Comparison of ENCODE assay signal across 9 mouse cellular contexts in genomic region chr3:52954656-52955055, GRCm38 (mm10).
DNase-seq lines count a peak whose midpoint lies in the region; ATAC-seq and TF ChIP-seq lines count a peak whose summit lies in the region.
"Had no signal": no experiment of that assay in that cellular context is flagged by ENCODE, and none has a peak within 500 bp of the region (broad histone marks: within the 10 kb centered on the region; RNA-seq: fewer than 3 reads in every experiment).

No protein-coding gene starts in this region.

- no peaks in the 10 kb centered on the region for H3K36me3 ChIP-seq in lung, embryonic 14.5 days (ENCODE audit: insufficient read depth)
- H3K36me3 ChIP-seq in heart, embryonic 15.5 days = no peaks in the 10 kb centered on the region
- no peaks in the 10 kb centered on the region for H3K36me3 ChIP-seq in splenic B cell, adult 2 months (ENCODE audit: control insufficient read depth, insufficient read depth, low read length, poor library complexity, severe bottlenecking)
- no peaks in the 10 kb centered on the region for H3K36me3 ChIP-seq in hindbrain, embryonic 13.5 days
- H3K36me3 ChIP-seq: G1E had no signal

- no peak overlapping the region for H3K9ac ChIP-seq in lung, embryonic 14.5 days
- H3K9ac ChIP-seq in heart, embryonic 15.5 days = no peak overlapping the region
- no peak overlapping the region for H3K9ac ChIP-seq in hindbrain, embryonic 13.5 days

- no peak overlapping the region for H3K4me2 ChIP-seq in lung, embryonic 14.5 days
- H3K4me2 ChIP-seq in heart, embryonic 15.5 days = no peak overlapping the region
- H3K4me2 ChIP-seq in hindbrain, embryonic 13.5 days = no peak overlapping the region

- WGBS in lung, embryonic 14.5 days = 73% methylated on average over 9 of the region's 9 CpGs
- WGBS in lung, adult 2 months = 43% methylated on average over 9 of the region's 9 CpGs
- WGBS in heart, embryonic 15.5 days = 66% methylated on average over 9 of the region's 9 CpGs
- 69% methylated on average over 9 of the region's 9 CpGs for WGBS in hindbrain, embryonic 13.5 days

- no peaks in the 10 kb centered on the region for H3K27me3 ChIP-seq in lung, embryonic 14.5 days (ENCODE audit: insufficient read depth, low read length)
- no peaks in the 10 kb centered on the region for H3K27me3 ChIP-seq in heart, embryonic 15.5 days
- H3K27me3 ChIP-seq in splenic B cell, adult 2 months (ENCODE audit: control insufficient read depth, insufficient read depth, low read length, poor library complexity, severe bottlenecking) = no peaks in the 10 kb centered on the region
- no peaks in the 10 kb centered on the region for H3K27me3 ChIP-seq in hindbrain, embryonic 13.5 days

- ATAC-seq in lung, embryonic 14.5 days (ENCODE audit: insufficient read depth) = no peak
- 0 out of 2 replicates have a peak, but pooled peaks have one; percentile 37 for ATAC-seq in heart, embryonic 15.5 days (replicated peaks; ENCODE audit: insufficient number of reproducible peaks, insufficient read depth, low FRiP score, low read depth)
- ATAC-seq in hindbrain, embryonic 13.5 days (ENCODE audit: low FRiP score) = no peak

- TF ChIP-seq POLR2A in lung, adult 2 months (IDR thresholded peaks at IDR 0.05; ENCODE audit: borderline replicate concordance, extremely low read depth, low read depth, low read length) = no peak

- no peak for TF ChIP-seq CTCF in lung, embryonic 14.5 days (IDR thresholded peaks at IDR 0.05; ENCODE audit: low read depth)
- no peak for TF ChIP-seq CTCF in lung, adult 2 months (IDR thresholded peaks at IDR 0.05; ENCODE audit: insufficient read depth, low read length)

- H3K4me1 ChIP-seq in lung, embryonic 14.5 days (ENCODE audit: insufficient read depth) = 0 out of 2 replicates have a peak, but pooled peaks cover 2% of the 10 kb centered on the region
- peaks cover 3% of the 10 kb centered on the region for H3K4me1 ChIP-seq in lung, adult 2 months (ENCODE audit: control insufficient read depth, insufficient read depth, low read length)
- H3K4me1 ChIP-seq in heart, embryonic 15.5 days (replicated peaks) = peaks cover 27% of the 10 kb centered on the region
- peaks cover 7% of the 10 kb centered on the region; the same call in 1 of the 2 replicates for H3K4me1 ChIP-seq in hindbrain, embryonic 13.5 days (replicated peaks)

- peak overlapping the region; percentile 76; the same call in 1 of the 2 replicates for H3K27ac ChIP-seq in lung, embryonic 14.5 days (ENCODE audit: low read depth)
- peak overlapping the region; percentile 78 for H3K27ac ChIP-seq in heart, embryonic 15.5 days
- no peak overlapping the region for H3K27ac ChIP-seq in hindbrain, embryonic 13.5 days

- no peaks in the 10 kb centered on the region for H3K9me3 ChIP-seq in lung, embryonic 14.5 days (ENCODE audit: low read depth, low read length)
- no peaks in the 10 kb centered on the region for H3K9me3 ChIP-seq in heart, embryonic 15.5 days (replicated peaks)
- no peaks in the 10 kb centered on the region for H3K9me3 ChIP-seq in hindbrain, embryonic 13.5 days

- no peak overlapping the region for H3K4me3 ChIP-seq in lung, embryonic 14.5 days (ENCODE audit: low read depth, low read length)
- H3K4me3 ChIP-seq in lung, adult 2 months (replicated peaks; ENCODE audit: extremely low read depth, low read depth, low read length) = no peak overlapping the region
- no peak overlapping the region for H3K4me3 ChIP-seq in heart, embryonic 15.5 days
- H3K4me3 ChIP-seq in hindbrain, embryonic 13.5 days = no peak overlapping the region

- peak; percentile 39 for DNase-seq in lung, embryonic 14.5 days
- DNase-seq in lung, adult 2 months = no peak
- peak; percentile 70 for DNase-seq in kidney, postnatal 14 days
- DNase-seq in splenic B cell, adult 2 months (ENCODE audit: low read depth, low spot score) = peak; percentile 32
- DNase-seq in ovary, postnatal 36 days (ENCODE audit: low spot score) = no peak
- no peak for DNase-seq in gastrocnemius, postnatal 10 days

Comparison
In these comparisons a context has a peak if more than half of its experiments do, and no peak if none do; other contexts are left out.
1. DNase-seq: peak in lung, embryonic 14.5 days (single experiment), kidney, postnatal 14 days (single experiment) and splenic B cell, adult 2 months (single experiment); none in lung, adult 2 months (single experiment), ovary, postnatal 36 days (single experiment) and gastrocnemius, postnatal 10 days (single experiment).